Mouse (Mus musculus) kidney, postnatal 4 days (tissue): ENCODE measurements around the gene Atf7.
A peak's percentile ranks its signal among the peaks of the same experiment; 100 is the strongest.

ENCODE experiments used
- DNase-seq, 2 experiments: peaks; one replicate each; pipeline ENCODE4 v3.0.0; 2021; ENCODE audit warnings: mixed read lengths in 2 of 2

The Atf7 gene

DNA sequence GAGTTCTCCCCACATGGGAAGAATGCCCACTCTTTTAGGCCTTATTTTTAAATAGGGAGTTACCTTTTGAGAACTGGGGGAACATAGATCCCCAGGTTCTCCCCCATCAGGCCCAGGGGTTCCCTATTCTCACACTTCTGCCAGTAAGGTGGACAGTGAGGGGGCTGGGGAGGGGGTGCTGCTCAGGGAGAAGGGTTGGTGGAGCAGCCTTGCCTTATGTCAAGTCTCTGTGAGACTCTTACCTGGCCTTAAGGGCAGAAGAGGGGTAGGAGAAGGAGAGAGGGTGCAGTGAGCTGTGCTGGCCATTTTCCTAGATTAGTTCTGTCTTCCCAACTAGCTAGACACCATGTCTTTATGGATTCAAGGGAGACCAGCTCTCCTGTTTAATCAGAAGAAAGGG lies 112.8 kb downstream of the Atf7 start:
- no peak for DNase-seq

DNA sequence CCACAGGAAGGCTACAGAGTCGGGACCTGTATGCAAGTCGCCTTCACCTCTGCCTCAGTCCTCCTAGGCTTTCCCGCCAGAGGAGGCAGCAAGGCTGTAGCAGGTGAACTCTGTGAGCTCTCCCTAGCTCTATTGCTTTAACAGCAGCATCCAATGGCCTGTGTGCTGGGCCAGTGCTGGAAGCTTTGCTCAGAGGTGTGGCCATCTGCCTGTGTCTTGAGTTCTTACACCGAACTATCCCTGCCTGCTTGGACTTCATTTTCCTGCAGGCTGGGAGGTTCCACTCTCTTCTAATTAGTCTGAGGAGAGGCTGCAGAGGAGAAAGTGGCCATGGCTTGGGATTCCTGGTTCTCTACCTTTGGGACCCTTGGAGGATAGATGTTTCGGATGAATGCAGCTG lies 113.3 kb downstream of the Atf7 start:
- no peak for DNase-seq

DNA sequence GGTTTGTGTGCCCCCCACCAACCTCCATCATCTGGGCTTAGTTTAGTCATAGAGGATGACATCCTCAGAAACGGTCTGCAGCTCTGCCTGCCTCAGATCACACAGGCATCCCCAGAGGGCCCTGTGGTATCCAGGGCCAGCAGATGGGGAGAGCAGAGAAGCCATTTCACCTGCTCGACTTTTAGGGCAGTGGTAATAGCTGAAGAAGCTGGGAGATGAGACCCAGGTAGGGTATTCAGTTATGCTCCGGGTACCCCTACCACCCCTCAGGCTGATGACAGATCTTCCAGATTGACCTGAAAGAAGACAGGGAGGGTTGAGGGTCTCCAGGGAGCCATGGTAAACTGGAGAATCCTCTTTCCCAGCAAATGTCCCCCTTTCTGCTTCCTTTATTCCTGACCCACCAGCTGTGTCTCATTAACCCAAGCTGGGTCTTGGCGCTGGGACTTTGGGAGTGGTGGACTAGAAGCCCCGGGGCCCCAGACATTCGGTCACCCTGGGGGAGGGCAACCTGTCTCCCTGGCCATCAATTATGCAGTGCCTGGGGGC lies 113.9 kb downstream of the Atf7 start:
- peak; percentile 55 to 66 for DNase-seq

DNA sequence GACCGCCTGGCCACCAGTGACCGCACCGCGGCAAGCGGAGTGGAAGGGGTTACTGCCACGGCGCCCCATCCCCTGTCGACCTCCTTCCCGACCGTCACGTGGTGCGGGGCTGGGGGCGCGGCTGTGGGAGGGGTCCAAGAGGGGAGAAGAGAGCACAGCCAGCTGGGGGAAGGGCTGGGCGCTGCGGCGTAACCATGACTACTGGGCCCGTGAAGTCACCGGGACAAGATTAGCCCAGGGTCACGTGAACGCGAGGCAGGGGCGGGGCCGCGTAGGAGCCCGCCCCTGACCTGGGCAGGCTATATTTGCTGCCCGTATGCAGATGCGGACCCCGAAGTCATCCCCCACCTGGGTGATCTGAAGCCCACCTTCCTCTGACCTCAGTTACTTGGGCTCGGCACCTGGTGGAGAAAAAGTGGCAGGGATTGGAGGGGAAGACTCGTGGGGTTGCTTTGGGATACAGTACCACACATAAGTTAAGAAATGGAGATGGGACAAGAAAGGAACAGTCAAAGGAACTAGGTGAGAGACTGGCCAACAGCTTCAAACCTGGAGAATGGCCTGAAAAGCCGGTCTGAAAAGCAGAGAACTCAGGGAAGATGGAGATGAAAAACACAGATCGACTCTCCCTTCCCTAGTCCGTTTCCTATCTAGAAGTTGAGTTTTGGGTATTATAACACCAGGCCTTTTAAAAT lies 114.5 kb downstream of the Atf7 start:
- peak; percentile 93 to 95 for DNase-seq

DNA sequence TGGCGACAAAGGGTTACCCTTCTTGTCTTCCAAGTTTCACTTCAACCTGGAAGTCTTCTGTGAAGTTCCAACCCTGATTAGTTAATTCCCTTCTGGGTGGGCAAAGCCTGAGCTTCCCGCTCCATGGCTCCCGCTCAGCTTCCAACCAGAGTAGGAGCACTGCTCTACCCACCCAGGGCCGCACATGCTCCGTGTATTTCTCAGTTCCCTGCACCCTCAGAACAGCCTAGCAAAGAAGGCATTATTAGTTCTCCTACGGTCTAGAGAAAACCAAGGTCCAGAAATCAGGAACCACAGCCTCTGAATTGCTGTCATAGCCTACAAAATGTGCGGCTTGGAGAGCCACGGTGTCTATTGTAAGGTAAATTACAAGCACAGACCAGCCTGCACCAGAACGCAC lies 115.2 kb downstream of the Atf7 start:
- peak; percentile 51 to 59 for DNase-seq

DNA sequence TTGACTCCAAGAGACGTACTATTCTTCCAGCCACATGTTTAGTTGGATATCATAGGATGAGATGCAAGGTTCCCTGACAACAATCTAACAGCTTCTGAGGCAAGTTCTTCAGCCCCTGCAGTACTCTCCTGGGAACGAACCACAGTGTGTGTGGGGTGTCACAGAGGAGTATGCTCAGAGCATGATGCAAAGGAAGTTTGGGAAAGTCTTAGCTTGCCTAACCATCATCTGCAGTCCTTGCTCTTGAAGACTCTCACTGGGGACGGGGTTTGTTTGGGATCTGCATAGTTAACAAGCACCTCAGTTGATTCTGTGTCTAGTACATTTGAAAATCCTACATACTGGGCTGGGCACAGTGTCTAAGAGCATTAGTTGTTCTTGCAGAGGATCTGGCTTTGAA lies 116.9 kb downstream of the Atf7 start:
- DNase-seq, result no peak

DNA sequence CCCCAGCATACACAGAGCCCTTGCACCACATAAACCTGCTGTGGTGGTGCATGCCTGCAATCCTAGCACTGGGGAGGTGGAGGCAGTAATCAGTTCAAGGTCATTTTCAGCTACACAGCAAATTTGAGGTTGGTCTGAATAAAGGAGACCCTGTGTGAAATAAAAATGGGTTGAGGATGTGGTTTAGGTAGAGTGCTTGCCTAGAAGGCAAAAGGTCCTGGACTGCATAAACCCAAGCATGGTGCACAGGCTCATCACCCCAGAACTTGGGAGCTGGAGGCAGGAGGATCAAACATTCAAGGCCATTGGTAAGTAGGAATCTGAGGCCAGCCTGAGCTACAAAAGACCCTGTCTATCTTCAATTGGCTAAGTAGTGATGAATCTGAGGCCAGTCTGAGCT lies 117.7 kb downstream of the Atf7 start:
- DNase-seq, result no peak

DNA sequence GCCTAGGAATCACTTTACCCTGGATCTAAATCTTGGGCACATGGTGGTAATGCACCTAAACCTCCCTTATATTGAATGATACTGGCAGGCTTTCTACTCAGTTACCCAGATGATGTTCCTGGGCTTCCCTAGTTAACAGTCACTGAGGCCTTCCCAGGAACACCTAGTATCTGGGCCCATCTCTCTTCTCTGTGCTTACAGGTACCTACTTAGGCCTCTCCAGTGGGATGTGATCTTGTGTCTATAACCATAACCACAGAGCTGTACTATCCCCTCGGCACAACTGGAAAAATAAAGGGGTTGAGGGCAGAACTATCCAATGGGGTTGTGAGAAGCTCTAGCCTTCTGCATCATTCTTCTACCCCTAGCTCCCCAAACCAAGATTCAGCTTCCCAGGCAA lies 118.4 kb downstream of the Atf7 start:
- no peak for DNase-seq

DNA sequence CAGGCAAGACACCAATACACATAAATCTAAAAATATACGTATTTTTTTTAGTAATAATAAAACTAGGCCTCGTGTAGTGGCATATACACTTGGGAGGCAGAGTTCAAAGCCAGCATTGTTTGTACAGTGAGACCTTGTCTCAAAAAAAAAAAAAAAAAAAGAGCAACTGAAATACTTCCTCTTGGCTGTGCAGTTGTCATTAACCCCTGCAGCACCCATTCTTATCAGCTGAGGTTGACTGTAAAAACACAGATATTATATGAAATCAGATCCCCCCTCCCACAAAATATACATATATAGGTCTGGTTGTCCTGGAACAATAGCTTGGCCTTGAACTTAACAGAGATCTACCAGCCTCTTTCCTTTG lies 118.8 kb downstream of the Atf7 start:
- no peak for DNase-seq

DNA sequence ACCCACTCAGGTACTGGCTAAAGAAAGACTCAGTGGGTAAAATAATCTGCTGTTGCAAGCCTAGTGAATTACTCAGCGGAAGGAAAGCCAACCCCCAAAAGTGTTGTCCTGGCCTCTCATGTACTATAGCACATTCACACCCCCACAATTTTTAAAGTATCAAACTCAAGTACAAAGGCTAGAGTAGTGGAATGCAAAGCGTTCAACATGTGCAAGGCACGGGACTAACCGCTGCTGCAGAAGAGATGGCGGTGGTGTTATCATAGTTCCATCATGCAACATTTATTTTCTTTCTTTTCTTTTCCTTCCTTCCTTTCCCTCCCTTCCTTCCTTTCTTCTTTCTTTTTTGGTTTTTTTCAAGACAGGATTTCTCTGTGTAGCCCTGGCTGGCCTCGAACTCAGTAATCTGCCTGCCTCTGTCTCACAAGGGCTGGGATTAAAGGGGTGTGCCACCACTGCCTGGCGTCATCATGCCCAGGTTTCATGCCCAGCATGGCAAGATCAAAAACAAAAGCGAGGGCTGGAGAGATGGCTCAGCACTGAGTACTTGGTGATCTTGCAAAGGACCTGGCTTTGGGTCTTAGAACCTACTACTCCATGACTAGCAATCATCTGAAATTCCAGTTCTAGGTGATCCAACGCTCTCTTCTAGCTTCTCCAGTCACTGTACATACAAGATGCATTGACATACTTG lies 119.3 kb downstream of the Atf7 start:
- no peak for DNase-seq

DNA sequence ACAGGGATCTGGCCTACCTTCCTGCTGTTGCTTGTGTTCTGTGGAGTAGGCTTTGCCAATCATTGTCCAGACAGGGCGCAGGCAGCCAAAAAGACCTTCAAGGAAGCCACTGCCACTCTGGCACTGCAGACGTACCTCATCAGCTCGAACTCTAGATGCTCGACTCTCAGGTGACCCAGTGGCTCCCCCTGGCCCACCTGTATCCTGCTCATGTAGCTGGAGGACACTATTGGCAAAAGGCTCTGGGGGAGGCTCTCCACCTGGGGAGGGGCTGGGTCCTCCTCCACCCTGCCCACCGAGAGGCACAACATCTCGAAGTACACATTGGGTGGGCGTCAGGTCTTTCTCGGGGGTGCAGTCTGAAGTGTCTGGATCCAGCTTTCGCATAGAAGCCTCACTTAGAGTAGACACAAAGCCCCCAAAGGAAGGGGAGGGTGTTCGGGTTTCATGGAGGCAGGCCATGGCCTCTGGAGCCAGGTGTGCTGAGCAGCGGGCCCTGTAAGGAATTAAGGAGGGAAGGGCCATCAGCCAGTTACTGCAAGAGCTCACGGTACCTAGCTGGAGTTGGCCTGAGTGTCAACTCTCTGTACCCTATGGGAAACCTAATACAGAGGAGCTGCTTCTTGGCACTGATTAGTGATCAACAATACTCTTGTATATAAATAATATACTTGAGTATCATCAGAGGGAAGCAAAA lies 120.0 kb downstream of the Atf7 start:
- DNase-seq, result peak in 1 of 2 experiments; percentile 28

DNA sequence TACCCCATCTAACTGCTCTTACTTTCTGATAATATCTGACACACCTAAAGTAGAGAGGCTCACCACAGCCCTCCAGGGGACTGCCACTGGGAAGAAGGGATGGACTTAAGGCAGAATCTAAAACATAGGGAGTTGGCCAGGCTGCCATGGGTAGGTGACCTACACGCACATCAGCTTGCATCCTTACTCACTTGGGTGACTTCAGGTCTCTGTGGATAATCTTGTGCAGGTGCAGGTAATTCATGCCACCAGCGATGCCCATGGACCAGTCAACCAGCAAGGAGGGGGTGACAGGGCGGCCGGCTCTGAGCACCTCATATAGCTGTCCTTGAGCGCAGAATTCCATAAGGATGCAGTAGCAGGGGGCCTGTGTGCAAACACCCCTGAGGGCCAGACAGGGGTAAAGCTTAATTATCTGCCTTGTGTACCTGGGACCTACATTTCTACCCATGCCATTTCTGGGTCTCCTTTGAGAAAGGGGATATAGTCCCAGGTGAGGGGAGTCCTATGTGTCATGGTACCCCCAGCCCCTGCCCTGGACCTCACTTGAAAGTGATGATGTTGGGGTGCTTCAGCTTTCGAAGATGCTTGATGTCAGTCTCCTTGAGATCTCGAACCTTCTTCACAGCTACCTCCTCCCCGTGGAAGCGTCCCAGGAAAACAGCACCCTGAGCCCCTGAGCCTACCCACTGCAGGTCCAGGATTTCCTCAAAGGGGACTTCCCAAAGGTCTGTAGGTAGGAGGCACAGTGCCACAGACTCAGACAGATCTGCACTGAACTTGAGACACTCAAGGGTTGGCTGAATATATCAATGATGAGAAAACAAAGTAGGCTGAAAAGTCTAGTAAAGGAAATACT lies 121.1 kb downstream of the Atf7 start:
- no peak for DNase-seq

DNA sequence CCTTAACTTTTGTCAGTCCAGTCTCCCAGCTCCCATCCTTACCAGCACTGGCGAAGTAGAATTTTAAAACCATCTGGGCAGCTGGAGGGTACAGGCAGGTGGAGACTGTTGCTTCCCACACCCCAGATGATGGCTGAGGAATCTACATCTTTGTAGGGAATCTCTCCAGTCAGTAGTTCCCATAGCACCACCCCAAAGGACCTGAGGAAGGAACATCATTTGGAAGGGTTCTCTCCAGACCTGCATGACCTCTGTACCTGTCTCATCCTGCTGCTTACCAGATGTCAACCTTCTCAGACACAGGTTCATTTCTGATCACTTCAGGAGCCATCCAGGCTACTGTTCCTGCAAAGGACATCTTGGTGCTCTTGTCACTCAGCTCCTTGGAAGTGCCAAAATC lies 121.8 kb downstream of the Atf7 start, which contains the start of gene Gm10337:
Gm10337 (plus strand) TSS at position 276 of the 400 bp plus-strand sequence.
- no peak for DNase-seq

DNA sequence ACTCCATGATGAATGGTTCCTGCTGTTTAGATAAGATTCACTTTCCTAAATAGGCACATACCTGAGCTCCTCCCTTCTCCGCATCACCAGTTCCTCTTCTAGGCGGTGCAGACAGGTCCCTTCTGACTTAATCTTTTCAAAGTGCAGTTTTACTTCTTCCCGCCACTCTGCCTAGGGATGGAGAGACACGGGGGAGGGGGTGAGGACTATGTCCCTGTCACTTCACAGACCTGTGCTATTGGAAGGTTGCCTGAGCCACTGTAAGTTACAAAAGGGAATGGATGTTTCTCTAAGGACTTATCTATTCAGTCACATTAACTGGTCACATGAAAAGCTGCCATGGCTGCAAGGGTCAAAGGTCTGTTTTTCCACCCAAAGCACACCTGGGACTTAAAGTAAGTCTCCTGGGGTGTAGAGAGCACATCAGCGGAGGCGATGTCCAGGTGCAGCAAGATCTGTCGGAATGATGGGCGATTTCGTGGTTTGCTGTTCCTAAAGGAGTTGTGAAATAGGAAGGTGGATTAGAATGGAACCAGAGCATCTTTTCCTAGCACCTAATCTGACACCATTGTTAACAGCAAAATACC lies 122.9 kb downstream of the Atf7 start:
- DNase-seq, result no peak

DNA sequence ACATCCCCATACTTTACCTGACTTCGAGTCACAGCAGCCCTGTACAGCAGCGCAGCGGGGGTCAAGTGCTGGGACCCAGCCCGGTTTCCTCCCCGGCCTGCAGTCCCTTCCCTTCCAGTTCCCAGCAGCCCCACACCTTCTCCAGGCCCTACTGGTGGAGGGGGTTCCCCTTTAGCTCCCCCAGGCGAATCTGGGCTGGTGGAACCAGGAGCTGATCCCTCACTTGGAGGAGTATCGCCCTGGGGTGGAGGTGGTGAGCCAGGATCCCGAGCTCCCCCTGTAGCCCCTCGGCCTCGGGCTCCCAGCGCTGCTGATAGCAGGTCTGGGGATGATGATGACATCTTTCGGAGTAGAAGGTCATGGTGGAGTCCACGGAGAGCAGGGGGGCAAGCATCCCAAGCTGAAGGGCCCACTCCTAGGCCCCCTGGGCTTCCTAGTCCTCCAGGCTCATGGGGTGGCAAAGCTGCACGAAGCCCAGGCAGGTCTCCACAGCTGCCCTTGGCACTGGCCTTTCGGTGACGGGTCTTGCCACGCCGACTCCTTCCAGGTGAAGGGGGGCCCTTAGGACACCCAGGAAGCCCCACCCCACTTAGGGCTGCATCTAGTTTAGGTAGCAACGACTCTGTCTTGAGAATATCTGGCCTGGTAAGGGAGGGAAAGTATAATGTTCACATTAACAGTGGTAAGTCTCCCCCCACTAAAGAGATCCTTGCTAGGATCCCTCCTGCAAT lies 124.0 kb downstream of the Atf7 start:
- no peak for DNase-seq

DNA sequence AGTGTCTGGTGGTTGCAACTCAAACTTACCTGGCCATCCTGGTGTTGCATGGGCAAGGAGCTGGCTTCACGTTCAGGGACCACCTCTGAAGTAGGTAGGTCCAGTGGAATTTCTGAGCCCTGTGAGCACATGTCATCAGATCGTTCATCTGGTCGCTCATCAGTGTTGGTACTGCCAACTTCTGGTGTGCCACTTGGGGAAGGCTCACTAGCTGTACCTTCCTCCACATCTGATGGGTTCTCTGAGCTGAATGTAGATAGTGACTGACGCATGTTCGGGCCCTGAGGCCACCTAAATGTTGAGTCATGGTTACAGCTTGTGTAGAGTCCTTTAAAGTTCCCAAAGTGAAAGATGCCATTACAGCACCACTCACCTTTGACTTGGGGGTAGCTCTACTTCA lies 124.8 kb downstream of the Atf7 start:
- DNase-seq, result no peak

DNA sequence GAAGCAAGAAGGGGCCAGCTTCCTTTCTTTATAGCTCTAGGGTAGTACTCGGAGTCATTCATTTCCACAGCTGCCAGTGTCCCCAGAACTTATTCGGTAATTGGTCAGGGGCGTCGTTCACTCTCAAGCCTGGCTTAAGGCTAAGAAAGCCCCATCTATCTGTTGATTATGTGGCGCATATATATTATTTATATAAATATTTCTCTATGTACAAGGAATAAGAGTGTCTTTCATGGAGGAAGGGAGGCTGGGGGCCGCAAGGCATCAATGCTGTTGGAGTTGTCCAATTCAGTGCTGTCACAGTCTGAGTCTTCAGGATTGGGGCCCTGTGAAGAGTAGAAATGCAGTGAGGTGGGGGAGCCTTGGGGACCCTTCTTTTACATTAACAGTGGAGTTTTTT lies 125.4 kb downstream of the Atf7 start:
- no peak for DNase-seq

DNA sequence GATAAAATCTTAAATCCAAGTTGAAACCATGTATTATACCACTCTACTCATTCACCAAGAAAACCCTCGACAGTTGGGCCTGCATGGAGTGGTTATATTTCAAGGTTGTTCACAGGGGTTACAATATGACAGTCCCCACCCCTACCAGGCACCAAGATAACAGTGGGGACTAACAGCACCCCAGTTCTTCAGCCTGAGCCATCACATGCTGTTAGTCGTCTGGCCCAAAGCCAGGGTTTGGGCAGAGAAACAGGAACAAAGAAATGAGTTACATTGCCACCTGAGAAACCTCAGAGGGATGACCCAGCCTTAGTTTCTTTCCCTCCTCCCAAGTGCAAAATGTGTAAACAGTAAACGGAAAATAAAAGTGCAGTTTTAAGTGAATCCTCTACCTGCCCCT lies 125.9 kb downstream of the Atf7 start:
- no peak for DNase-seq

DNA sequence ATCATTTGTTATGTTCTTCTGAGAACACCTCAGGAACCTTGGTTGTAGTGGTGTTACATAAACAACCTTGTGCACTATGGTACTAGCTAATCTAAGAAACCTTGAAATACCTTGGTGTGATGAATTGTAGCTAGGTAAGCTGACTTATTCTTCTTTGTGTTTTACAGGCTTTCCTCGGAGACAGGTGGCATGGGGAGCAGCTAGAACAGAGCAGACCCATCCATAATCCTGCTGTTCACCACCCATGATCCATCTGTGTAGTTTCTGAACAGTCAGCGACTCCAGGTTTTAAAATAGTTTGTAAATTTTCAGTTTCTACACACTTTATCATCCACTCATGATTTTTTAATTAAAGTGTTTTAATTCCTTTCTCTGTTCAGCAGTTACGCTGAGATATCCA lies 126.9 kb downstream of the Atf7 start:
- no peak for DNase-seq

DNA sequence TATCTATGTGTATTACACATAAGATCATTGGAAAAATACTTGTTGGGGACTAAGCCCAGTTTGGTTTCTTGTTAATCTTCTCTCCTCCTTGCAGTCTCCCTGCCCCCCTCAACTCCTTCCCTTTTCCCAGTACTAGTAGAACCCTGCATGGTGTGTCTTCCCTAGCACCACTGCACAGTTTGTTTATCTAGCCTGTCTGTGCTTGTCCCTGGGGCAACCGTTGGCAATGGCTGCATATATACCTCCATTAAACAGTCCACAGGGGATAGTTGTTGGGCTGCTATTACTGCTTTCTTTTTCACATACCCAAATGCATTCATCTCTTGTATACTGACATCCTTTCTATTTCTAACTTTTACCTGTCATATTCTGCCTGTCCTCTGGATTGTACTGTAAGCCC lies 137.6 kb downstream of the Atf7 start:
- no peak for DNase-seq

DNA sequence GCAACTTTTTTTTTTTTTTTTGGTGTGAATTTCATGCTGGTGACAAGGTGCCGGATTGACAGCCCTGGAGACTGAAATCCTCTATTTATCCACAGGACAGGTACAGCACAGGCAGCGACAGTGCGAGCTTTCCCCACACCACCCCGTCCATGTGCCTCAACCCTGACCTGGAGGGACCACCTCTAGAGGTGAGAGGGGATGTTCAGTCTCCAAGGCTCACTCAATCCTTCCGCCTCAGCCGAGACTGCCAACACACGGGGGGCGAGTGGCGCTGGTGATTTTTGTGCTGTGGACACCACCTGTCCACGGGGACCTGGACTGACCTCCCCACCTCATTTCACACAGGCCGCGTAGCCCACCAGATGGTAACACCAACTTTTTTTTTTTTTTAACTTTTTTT lies 139.4 kb downstream of the Atf7 start:
- DNase-seq, result no peak

DNA sequence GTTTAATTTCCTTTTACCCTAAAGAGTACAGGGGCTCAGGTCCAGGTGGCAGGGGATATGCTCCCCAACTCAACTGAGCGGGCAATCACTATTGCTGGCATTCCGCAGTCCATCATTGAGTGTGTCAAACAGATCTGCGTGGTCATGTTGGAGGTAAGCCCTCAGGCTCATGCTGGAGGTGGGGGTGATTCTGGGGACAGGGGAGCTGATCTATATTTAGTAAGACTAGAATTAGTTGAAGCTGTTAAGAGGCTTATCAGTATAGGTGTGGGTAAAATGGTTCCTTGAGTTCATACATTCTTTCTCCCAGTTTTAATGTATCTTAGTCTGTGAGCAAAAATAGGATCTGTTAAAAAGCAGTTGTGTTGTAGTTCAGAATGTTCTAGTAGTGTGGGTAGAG lies 142.1 kb downstream of the Atf7 start:
- DNase-seq, result no peak
